Mouse (Mus musculus) kidney, postnatal 4 days (tissue): Measurements from ENCODE around the gene Spred1.

Experiments used
- DNase-seq, 2 experiments: peaks; one replicate each; pipeline ENCODE4 v3.0.0; 2021; ENCODE audit warnings: mixed read lengths in 2 of 2

Gene Spred1

DNA sequence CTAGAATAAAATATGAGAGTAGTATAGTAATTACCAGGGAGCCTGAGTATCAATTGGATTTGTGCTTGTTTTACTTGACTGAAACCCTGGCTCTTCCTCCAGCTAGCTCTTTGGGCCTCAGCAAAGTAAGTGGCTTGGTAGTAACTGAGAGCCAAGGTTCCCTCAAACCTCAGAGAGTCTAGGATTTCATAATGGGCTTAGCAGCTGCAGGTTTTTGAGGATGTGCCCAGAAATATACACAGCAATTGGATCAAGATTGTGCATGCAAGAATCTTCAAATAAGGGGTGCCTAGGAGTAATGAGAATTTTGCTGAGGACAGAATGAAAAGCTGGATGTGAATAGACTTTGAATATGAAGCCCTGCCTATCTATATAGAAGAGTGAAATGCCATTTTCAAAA is 69.7 kb downstream of the Spred1 start:
- no peak for DNase-seq

DNA sequence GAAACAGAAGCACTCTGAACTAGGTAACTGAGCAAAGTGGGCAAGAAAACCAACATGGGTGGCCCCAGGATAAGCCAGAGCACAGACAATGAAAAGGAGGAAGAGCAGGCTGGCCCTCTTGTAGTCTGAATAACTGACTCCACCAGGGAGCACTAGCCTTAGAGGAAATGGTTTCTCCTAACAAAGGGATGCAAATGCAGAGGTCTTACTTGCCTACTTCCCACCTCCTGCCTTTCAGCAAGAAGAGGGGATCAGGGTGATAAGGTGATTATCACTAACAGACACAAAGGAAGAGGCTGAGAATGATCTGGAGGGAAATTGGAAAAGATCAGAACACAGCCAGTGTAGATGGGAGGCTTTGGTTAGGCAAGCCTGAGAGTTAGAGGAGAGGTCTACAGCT is 73.1 kb downstream of the Spred1 start:
- no peak for DNase-seq

DNA sequence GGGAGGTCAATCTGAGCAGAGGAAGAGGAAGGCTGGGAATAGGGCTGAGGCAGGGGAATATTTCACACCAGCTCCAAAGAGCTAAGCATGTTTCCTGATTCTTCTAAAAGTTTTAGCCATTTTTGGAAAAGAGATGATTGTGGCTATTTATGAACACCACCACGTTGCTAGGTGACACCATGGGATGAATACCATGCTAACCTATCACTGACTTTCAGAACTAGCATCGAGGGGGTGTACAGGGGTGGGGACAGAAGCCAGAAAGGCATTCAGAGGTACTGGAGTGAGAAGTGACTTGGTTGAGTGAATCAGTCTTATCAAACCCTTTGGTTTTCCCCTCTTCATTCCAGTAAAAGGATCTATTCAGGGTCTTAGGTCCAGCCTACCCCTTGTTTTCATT is 74.0 kb downstream of the Spred1 start:
- no peak for DNase-seq

DNA sequence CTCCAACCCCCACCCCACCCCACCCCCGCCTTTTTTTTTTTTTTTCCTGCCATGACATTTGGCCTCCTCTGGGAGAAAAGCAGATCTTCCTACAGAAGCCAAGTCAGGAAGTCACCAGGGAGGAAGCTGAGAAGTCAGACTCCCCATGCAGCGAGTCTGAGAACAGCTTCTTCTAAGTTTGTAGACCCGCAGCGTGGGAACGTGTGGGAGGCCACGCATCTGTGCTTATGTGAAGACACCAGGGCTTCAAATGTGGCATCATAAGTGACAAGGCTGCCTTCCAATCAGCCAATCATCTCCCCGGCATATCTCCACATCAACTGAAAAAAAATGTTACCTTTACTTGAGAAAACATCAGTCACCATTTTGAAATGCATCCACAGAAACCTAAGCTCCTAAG is 74.4 kb downstream of the Spred1 start:
- no peak for DNase-seq

DNA sequence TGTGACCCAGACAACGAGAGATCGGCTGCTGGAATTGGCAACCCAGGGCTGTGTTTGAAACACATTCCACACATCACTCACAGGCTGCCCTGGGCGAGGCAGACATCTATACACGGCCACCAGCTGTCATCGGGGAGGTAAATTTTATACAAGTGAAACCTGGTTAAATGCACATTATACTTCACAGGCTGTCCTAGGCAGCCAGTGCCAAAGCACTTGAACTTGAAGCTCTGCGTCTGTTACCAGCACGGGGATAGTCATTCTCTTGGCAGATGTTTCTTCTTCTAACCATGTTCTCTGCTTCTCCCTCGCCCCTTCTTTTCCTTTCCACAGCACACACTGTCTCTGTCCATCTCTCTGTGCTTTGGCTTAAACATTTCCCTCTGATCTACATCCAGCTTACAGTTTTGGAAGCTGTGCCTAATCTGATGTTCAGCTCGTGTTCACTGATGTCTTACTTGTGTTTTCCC is 79.7 kb downstream of the Spred1 start:
- DNase-seq = no peak

DNA sequence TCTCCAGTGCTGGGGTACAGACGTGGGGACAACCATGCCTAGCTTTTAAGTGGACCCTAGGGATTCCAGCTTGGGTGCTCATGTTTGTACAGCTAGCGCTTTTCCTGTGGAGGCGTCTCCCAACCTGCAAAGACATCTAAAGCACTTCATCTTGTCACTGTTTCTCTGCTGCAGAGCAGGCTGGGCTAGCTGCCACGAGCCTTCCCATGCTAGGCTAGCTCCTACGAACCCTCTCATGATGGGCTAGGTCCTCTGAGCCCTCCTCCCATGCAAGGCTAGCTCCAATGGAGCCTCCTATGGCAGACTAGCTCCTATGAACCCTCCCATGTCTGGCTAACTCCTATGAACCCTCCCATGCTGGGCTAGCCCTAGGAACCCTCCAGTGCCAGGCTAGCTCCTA is 82.2 kb downstream of the Spred1 start:
- no peak for DNase-seq

DNA sequence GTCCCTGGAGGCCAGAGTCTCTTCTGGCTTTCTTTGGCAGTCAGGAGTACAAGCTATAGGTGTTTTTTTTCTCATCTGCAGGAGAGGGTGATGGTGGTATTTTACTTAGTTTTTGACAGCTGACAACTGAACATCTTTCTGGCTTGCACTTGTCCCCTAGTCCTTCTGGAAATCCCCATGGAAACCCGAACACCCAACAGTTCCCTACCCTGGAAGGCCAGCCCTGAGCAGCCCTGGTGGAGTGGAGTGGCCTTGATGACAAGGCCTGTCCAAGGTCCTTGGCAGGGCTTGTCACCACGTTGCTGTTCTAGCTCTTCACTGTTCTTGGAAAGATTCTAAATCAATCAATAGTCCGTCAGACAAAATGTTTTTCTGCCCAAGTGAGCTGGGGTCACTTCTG is 83.4 kb downstream of the Spred1 start:
- DNase-seq = no peak

DNA sequence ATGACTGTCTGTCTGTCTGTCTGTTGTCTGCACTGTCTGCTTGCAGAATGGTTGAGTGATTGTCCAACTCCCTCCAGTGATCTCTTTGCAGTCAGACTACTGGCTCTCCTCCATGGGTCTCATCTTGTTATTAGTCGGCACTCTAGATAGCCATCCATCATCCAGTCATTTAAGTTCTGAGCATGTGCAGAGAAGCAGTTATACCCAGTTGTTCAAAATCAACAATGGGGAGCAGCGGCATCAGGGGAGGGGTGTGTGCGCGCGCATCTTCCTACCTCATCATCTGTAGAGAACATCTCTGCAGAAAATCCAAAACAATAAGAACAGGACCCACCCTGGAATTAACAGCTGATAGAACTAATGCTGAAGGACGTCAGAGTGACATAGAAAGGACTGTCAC is 83.9 kb downstream of the Spred1 start:
- no peak for DNase-seq

DNA sequence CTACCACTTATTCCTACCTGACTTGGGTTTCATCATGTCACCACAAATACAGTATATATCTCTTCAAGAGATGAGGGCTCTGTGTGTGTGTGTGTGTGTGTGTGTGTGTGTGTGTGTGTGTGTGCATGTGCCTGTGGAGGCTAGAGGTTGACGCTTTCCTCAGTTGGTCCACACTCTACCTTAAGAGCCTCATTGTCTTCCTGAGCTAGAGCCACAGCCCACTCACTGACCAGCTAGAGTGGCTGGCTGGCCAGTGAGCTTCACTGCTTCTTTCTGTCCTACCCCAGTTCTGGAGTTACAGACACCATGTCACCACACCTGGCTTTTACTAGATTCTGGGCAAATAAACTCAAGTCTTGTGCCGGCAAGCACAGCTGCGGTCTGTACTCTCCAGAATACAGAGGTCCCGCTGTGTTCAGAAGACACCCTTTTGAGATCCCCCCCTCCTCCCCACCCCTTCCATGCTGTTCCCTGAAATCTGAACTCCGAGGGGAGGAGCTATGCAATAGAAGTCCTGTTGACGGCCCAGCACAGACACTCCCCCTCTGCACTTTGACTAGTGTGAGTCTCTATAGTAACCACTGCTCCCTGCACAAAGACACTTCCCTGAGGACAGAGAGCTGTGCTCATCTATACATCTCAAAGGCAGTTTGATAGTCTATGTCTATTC is 89.4 kb downstream of the Spred1 start:
- DNase-seq = peak; percentile 34 to 67

DNA sequence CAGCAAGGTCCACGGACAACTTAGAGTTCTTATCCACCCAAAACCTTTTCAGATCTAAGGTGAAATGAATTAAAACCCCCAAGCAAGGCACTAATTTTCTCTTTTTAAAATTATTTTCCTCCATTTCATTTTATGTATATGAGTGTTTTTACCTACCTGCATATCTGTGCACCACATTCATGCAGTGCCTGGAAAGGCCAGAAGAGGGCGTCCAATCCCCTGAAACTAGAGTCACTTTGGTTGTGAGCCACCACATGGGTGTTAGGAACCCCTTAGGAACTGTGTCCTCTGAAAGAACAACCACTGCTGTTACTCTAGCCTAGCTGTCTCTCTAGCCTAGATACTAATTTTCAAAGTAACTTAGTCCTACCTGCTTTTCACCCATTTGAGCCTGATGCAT is 95.0 kb downstream of the Spred1 start:
- DNase-seq = peak; percentile 17 to 22

DNA sequence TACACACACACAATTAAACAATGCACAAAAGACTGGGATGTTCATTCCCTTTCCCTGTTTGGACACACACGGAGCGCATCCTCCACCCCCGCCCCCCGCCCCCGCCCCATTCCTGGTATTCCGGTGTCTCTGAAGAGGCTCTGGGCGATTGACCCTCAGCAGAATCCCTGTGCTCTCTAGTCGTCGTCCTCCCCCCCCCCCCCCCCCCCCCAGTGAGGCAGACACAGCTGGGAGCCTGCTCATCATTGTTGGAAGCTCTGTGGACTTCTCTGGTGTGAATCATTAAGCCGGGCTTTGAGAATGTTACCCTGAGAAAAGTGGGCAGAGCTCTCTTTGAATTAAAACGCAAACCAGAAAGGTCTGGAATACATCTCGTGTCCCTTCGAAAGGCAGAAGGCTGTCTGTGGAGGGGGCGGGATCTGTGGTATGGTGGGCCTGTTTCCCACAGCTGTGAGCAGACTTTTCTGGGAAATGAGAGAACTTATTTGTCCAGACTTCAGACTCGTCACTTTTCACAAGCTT is 96.6 kb downstream of the Spred1 start:
- peak; percentile 41 to 55 for DNase-seq

DNA sequence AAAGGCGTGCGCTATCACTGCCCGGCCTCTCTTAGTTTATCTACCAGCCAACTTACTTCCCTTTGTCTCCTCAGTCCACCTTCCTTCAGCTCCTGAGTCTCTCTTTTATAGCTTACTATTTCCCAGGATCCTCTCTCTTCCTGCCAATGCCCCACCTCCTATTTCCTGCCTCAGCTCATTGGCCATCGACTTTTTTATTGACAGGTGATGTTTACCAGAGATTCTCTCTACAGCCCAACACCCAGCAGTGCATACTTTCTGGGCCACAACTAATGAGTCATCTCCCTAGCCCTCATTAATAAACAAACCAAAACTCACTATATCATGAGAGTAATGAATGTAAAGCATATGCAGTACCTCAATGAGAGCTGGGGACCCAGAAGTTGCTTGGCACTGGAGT is 98.4 kb downstream of the Spred1 start:
- DNase-seq = no peak

DNA sequence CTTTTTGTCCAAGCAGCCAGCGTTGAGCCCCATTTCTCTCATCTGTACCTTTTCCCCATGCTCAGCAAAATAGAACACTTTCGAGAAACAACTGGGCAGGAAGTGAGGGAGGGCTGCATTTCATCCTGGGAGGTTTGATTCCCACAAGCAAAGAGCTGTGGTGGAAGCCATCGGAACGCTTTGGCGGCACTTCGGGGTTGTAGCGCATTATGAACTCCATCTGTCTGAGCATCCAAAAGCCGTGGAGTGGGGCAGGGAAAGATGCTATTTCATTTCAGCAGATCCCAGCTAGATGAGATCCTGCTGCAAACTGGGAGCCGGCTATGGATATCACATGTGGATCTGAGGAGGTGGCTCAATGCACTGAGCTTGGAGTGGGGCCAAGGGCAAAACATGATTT is 101.5 kb downstream of the Spred1 start:
- DNase-seq = peak; percentile 9 to 23

DNA sequence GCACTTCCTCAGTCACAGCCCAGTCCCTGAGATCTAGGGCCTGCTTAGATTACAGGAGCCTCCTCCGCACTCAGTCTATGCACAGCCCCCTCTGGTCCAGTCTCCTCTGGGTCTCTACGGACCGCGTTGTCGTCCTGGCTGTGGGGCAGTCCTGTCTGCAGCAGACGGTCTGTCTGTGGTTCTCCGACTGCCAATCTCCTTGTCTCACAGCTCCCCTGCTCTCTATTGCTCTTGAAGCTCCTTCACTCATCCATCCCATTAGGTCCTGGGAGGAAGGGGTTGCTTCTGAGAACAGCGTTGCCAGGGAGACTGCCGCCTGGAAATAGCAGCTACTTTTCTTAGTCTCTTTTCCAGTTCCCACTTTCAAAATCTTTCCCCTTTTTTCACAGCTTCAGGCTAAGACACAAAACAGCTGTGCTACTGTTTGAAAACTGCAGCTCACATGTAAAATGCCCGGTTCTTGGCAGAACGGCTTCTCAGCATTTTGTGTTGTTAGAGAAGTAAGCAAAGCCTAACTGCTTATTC is 107.5 kb downstream of the Spred1 start:
- DNase-seq = peak in 1 of 2 experiments; percentile 5

DNA sequence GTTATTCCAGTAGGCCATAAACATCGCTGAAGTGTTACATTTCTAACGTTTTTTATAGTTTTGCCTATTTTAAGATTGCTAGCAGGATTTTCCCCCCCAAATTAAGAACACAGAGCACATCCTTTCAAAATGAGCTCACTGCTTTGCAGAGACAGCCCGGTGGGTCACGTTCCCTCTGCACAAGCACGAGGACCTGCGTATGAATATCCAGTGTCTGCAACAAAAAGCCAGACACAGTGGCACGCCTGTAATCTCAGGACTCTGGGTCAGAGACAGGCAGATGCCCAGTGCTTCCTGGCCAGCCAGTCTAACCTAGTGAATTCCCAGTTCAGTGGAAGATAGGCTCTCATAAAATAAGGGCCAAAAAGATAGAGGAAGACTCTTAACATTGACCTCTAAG is 109.1 kb downstream of the Spred1 start:
- DNase-seq = no peak

DNA sequence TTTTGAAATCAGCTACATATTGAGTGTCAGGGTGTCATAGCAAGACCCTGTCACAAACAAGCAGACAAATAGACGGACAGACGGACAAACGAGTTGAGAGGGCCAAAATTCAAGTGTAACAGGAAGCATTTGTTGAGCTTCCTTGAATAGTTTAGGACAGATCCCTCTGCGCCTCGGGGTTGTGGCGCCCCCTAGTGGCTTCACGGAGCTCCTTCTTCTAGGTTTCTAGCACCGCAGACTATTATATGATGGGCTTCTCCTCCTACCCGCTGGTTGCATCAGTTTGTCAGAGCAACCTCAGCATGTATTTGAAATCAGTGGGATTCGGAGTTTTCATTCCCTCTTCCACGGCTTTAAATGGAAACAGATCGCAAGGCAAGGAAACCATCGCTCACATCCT is 110.1 kb downstream of the Spred1 start:
- DNase-seq = peak; percentile 94
